Mouse (Mus musculus): ENCODE data around the gene Gm20696. TPM values are rescaled to one million over a fixed set of nuclear protein-coding genes. Genes with fewer than 3 reads are reported as not detected.
A peak's percentile ranks its signal among the peaks of the same experiment; 100 is the strongest.

Gene Gm20696
- polyA plus RNA-seq, 1 experiment: 1.8 TPM

GRCm38 (mm10) chr6:99429378-99430131 lies 237.0 kb downstream of the Gm20696 start:
- no peak for DNase-seq (ENCODE audit: low read depth)
- no peak for TF ChIP-seq CTCF (IDR thresholded peaks at IDR 0.05; ENCODE audit: borderline replicate concordance, extremely low read depth, insufficient read depth, insufficient read length)
- no peak for TF ChIP-seq POLR2A (IDR thresholded peaks at IDR 0.05; ENCODE audit: borderline replicate concordance, extremely low read depth, insufficient read depth, insufficient read length, poor library complexity, severe bottlenecking)

- TF ChIP-seq CTCF (IDR thresholded peaks at IDR 0.05; ENCODE audit: borderline replicate concordance, extremely low read depth, insufficient read depth, insufficient read length) (no peak), POLR2A (IDR thresholded peaks at IDR 0.05; ENCODE audit: borderline replicate concordance, extremely low read depth, insufficient read depth, insufficient read length, poor library complexity, severe bottlenecking) (no peak)
These were observed 237.6 kb downstream of the Gm20696 start for GRCm38 (mm10) chr6:99428961-99429360.

GRCm38 (mm10) chr6:99427301-99427700 lies 239.3 kb downstream of the Gm20696 start:
- TF ChIP-seq POLR2A (IDR thresholded peaks at IDR 0.05; ENCODE audit: borderline replicate concordance, extremely low read depth, insufficient read depth, insufficient read length, poor library complexity, severe bottlenecking): no peak
- TF ChIP-seq CTCF (IDR thresholded peaks at IDR 0.05; ENCODE audit: borderline replicate concordance, extremely low read depth, insufficient read depth, insufficient read length): no peak
- DNase-seq (ENCODE audit: low read depth): no peak

More at GRCm38 (mm10) chr6:99428961-99429360, 237.6 kb downstream of the Gm20696 start:
- no peak for DNase-seq (ENCODE audit: low read depth)

- DNase-seq (ENCODE audit: low read depth): no peak
These were observed 241.6 kb downstream of the Gm20696 start for GRCm38 (mm10) chr6:99425044-99425443.

GRCm38 (mm10) chr6:99420666-99421065 lies 245.9 kb downstream of the Gm20696 start:
- TF ChIP-seq CTCF (IDR thresholded peaks at IDR 0.05; ENCODE audit: borderline replicate concordance, extremely low read depth, insufficient read depth, insufficient read length) (no peak), POLR2A (IDR thresholded peaks at IDR 0.05; ENCODE audit: borderline replicate concordance, extremely low read depth, insufficient read depth, insufficient read length, poor library complexity, severe bottlenecking) (no peak)
- DNase-seq (ENCODE audit: low read depth): peak; percentile 79

More at GRCm38 (mm10) chr6:99425044-99425443, 241.6 kb downstream of the Gm20696 start:
- no peak for TF ChIP-seq CTCF (IDR thresholded peaks at IDR 0.05; ENCODE audit: borderline replicate concordance, extremely low read depth, insufficient read depth, insufficient read length)
- no peak for TF ChIP-seq POLR2A (IDR thresholded peaks at IDR 0.05; ENCODE audit: borderline replicate concordance, extremely low read depth, insufficient read depth, insufficient read length, poor library complexity, severe bottlenecking)

GRCm38 (mm10) chr6:99412598-99412997 lies 254.0 kb downstream of the Gm20696 start:
- TF ChIP-seq CTCF (IDR thresholded peaks at IDR 0.05; ENCODE audit: borderline replicate concordance, extremely low read depth, insufficient read depth, insufficient read length) (no peak), POLR2A (IDR thresholded peaks at IDR 0.05; ENCODE audit: borderline replicate concordance, extremely low read depth, insufficient read depth, insufficient read length, poor library complexity, severe bottlenecking) (no peak)
- no peak for DNase-seq (ENCODE audit: low read depth)

GRCm38 (mm10) chr6:99409602-99410001 lies 257.0 kb downstream of the Gm20696 start:
- TF ChIP-seq CTCF (IDR thresholded peaks at IDR 0.05; ENCODE audit: borderline replicate concordance, extremely low read depth, insufficient read depth, insufficient read length): no peak
- TF ChIP-seq POLR2A (IDR thresholded peaks at IDR 0.05; ENCODE audit: borderline replicate concordance, extremely low read depth, insufficient read depth, insufficient read length, poor library complexity, severe bottlenecking): no peak
- no peak for DNase-seq (ENCODE audit: low read depth)

- no peak for TF ChIP-seq POLR2A (IDR thresholded peaks at IDR 0.05; ENCODE audit: borderline replicate concordance, extremely low read depth, insufficient read depth, insufficient read length, poor library complexity, severe bottlenecking)
- no peak for TF ChIP-seq CTCF (IDR thresholded peaks at IDR 0.05; ENCODE audit: borderline replicate concordance, extremely low read depth, insufficient read depth, insufficient read length)
These were observed 257.7 kb downstream of the Gm20696 start for GRCm38 (mm10) chr6:99408880-99409279.

GRCm38 (mm10) chr6:99403755-99404390 lies 262.7 kb downstream of the Gm20696 start:
- DNase-seq (ENCODE audit: low read depth): no peak
- TF ChIP-seq POLR2A (IDR thresholded peaks at IDR 0.05; ENCODE audit: borderline replicate concordance, extremely low read depth, insufficient read depth, insufficient read length, poor library complexity, severe bottlenecking) (no peak), CTCF (IDR thresholded peaks at IDR 0.05; ENCODE audit: borderline replicate concordance, extremely low read depth, insufficient read depth, insufficient read length) (no peak)

More at GRCm38 (mm10) chr6:99408880-99409279, 257.7 kb downstream of the Gm20696 start:
- DNase-seq (ENCODE audit: low read depth): no peak

GRCm38 (mm10) chr6:99402941-99403340 lies 263.7 kb downstream of the Gm20696 start:
- no peak for DNase-seq (ENCODE audit: low read depth)
- no peak for TF ChIP-seq CTCF (IDR thresholded peaks at IDR 0.05; ENCODE audit: borderline replicate concordance, extremely low read depth, insufficient read depth, insufficient read length)
- no peak for TF ChIP-seq POLR2A (IDR thresholded peaks at IDR 0.05; ENCODE audit: borderline replicate concordance, extremely low read depth, insufficient read depth, insufficient read length, poor library complexity, severe bottlenecking)

GRCm38 (mm10) chr6:99402370-99402769 lies 264.2 kb downstream of the Gm20696 start:
- TF ChIP-seq CTCF (IDR thresholded peaks at IDR 0.05; ENCODE audit: borderline replicate concordance, extremely low read depth, insufficient read depth, insufficient read length): no peak
- no peak for DNase-seq (ENCODE audit: low read depth)

- TF ChIP-seq POLR2A (IDR thresholded peaks at IDR 0.05; ENCODE audit: borderline replicate concordance, extremely low read depth, insufficient read depth, insufficient read length, poor library complexity, severe bottlenecking): no peak
- TF ChIP-seq CTCF (IDR thresholded peaks at IDR 0.05; ENCODE audit: borderline replicate concordance, extremely low read depth, insufficient read depth, insufficient read length): no peak
- DNase-seq (ENCODE audit: low read depth): no peak
These were observed 264.8 kb downstream of the Gm20696 start for GRCm38 (mm10) chr6:99401801-99402200.

Measured in brain, embryonic 14.5 days (tissue).